Mouse (Mus musculus): ENCODE results near the gene Irf7. TPM values are rescaled to one million over a fixed set of nuclear protein-coding genes. Genes with fewer than 3 reads are reported as not detected.

Gene Irf7
- polyA plus RNA-seq, 1 experiment = 0.35 TPM

DNA sequence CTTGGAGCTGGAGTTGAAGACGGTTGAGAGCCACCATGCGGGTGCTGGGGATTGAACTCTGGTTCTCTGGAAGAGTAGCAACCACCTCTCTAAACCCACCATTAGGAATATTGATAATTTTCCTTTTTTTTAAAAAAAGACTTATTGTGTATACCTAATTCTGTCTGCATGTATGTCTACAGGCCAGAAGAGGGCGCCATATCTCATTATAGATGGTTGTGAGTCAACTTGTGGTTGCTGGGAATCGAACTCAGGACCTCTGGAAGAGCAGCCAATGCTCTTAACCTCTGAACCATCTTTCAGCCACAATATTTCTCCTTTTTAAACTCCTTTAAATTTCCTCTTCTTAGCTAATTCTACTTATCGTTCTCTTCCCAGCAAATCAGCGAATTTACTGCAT is 39.7 kb downstream of the Irf7 start:
- no peak overlapping the region for H3K4me3 ChIP-seq (ENCODE audit: insufficient read depth, poor library complexity, severe bottlenecking)
- H3K27me3 ChIP-seq (ENCODE audit: control insufficient read depth, insufficient read depth, insufficient read length) = no peaks in the 10 kb centered on the region
- no peak overlapping the region for H3ac ChIP-seq (ENCODE audit: control insufficient read depth, insufficient read length, low read depth)
- TF ChIP-seq MYOG (IDR thresholded peaks at IDR 0.05; ENCODE audit: control insufficient read depth, extremely low read depth, insufficient read length) (no peak), CTCF (IDR thresholded peaks at IDR 0.05; ENCODE audit: control insufficient read depth, insufficient read depth, insufficient read length) (no peak), USF1 (IDR thresholded peaks at IDR 0.05; ENCODE audit: low read depth) (no peak), MYOD1 (IDR thresholded peaks at IDR 0.05; ENCODE audit: control insufficient read depth, insufficient read length, low read depth) (no peak), CEBPB (IDR thresholded peaks at IDR 0.05; ENCODE audit: low read depth) (no peak), FOSL1 (IDR thresholded peaks at IDR 0.05; ENCODE audit: insufficient read depth, low read length, poor library complexity, severe bottlenecking) (no peak), MAX (IDR thresholded peaks at IDR 0.05) (no peak)
- H3K79me2 ChIP-seq (ENCODE audit: control insufficient read depth, insufficient read depth) = peaks cover 30% of the 10 kb centered on the region
- H3K36me3 ChIP-seq (ENCODE audit: control insufficient read depth, insufficient read depth) = peaks cover 3% of the 10 kb centered on the region
- peaks cover 27% of the 10 kb centered on the region for H3K79me3 ChIP-seq (ENCODE audit: low read depth)

DNA sequence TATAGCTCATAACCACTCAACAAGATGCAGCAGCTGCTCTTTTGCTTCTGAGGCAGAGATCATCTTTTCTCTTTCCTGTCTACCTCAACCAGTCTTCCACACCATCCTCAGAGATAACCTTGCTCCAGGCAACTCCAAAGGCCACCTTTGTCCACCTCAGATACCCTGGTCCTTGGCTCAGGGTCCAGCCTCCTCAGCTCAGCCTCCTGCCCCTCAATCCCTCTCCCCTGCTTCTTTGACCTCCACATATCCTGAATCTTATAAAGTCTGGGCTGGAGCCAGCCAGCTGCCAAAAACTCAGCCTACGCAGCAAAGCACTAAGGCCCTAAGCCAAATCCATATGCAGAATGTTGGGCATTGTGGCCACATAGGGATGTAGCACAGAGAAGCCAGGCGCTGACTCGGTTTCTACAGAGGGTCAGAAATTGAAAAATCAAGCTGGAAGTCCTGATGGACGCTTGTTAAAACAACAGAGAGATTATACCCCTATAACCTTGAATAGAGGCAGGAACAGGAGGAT is 43.5 kb downstream of the Irf7 start:
- TF ChIP-seq MAX (IDR thresholded peaks at IDR 0.05) (no peak), USF1 (IDR thresholded peaks at IDR 0.05; ENCODE audit: low read depth) (no peak), CEBPB (IDR thresholded peaks at IDR 0.05; ENCODE audit: low read depth) (no peak), CTCF (IDR thresholded peaks at IDR 0.05; ENCODE audit: control insufficient read depth, insufficient read depth, insufficient read length) (no peak), FOSL1 (IDR thresholded peaks at IDR 0.05; ENCODE audit: insufficient read depth, low read length, poor library complexity, severe bottlenecking) (no peak), MYOD1 (IDR thresholded peaks at IDR 0.05; ENCODE audit: control insufficient read depth, insufficient read length, low read depth) (no peak), MYOG (IDR thresholded peaks at IDR 0.05; ENCODE audit: control insufficient read depth, extremely low read depth, insufficient read length) (no peak)
- Histone ChIP-seq H3K79me3 (ENCODE audit: low read depth) (no peaks in the 10 kb centered on the region), H3ac (ENCODE audit: control insufficient read depth, insufficient read length, low read depth) (no peak overlapping the region), H3K4me3 (ENCODE audit: insufficient read depth, poor library complexity, severe bottlenecking) (no peak overlapping the region), H3K36me3 (ENCODE audit: control insufficient read depth, insufficient read depth) (no peaks in the 10 kb centered on the region), H3K27me3 (ENCODE audit: control insufficient read depth, insufficient read depth, insufficient read length) (no peaks in the 10 kb centered on the region), H3K79me2 (ENCODE audit: control insufficient read depth, insufficient read depth) (no peaks in the 10 kb centered on the region)

DNA sequence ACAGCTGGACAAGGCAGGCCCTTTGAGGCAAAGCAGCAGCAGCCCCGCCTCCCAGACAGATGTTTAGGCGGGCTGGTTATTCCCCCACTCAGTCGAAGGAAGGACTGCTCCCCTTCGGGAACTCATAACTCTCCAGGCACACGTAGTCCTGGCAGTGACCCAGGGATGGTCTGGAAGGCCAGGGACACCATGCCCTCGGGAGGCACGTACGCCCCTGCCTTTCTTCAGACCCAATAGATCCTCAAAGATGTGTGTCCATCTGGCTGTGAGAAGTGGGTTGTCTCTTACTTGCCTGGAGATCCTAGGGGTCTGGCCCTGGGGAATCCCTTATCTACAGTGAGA is 44.2 kb downstream of the Irf7 start:
- H3K4me3 ChIP-seq (ENCODE audit: insufficient read depth, poor library complexity, severe bottlenecking) = no peak overlapping the region
- H3K79me3 ChIP-seq (ENCODE audit: low read depth) = no peaks in the 10 kb centered on the region
- H3K79me2 ChIP-seq (ENCODE audit: control insufficient read depth, insufficient read depth) = no peaks in the 10 kb centered on the region
- peak overlapping the region; percentile 42 for H3ac ChIP-seq (ENCODE audit: control insufficient read depth, insufficient read length, low read depth)
- no peak for TF ChIP-seq MYOG (IDR thresholded peaks at IDR 0.05; ENCODE audit: control insufficient read depth, extremely low read depth, insufficient read length)
- no peak for TF ChIP-seq CTCF (IDR thresholded peaks at IDR 0.05; ENCODE audit: control insufficient read depth, insufficient read depth, insufficient read length)
- H3K27me3 ChIP-seq (ENCODE audit: control insufficient read depth, insufficient read depth, insufficient read length) = no peaks in the 10 kb centered on the region
- no peaks in the 10 kb centered on the region for H3K36me3 ChIP-seq (ENCODE audit: control insufficient read depth, insufficient read depth)

DNA sequence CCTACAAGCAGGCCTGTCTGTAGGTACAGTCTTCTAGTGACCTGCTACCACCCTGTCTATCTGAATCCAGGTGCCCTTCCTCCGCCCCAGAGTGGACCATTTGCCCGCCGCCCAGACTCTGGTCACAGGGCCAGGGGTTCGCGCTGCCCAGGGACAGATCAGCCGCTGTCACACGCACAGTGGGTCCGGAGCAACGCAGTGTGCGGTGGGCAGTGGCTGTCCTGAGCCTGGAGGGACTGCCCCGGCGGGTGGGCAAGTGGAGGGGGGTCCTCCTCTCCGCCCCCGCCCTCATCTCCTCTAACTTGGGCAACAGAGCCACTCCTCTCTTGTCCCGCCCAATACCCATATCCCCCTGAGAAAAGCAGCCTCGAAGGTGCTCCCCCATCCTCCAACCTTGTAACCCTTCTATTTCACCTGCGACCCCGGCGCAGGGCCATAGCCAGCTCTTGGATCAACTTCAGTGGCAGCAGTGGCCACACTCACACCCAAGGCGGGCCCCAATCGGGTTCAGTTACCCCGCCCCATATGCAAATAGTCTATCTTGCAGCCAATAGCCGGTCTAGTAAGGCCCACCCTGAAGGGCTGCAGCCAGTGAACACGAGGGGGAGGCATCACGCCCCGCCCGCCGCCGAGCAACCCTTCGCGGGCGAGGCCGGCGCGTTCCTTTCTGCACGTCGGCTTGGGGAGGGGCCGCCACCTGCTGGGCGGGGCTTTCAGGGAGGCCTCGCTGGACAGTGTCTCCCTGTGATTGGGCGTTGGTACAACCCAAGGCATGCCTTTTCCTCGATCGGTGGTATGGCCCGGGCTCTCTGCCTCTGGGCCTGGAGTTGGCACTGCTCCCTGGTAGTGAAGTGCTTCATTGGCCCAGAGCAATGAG is 44.8 kb downstream of the Irf7 start:
- TF ChIP-seq MYOD1 (IDR thresholded peaks at IDR 0.05; ENCODE audit: control insufficient read depth, insufficient read length, low read depth) (peak; percentile 41), USF1 (IDR thresholded peaks at IDR 0.05; ENCODE audit: low read depth) (no peak), MAX (IDR thresholded peaks at IDR 0.05) (peak; percentile 35)
- no peaks in the 10 kb centered on the region for H3K79me3 ChIP-seq (ENCODE audit: low read depth)
- H3K36me3 ChIP-seq (ENCODE audit: control insufficient read depth, insufficient read depth) = no peaks in the 10 kb centered on the region
- H3K4me3 ChIP-seq (ENCODE audit: insufficient read depth, poor library complexity, severe bottlenecking) = no peak overlapping the region
- no peak overlapping the region for H3ac ChIP-seq (ENCODE audit: control insufficient read depth, insufficient read length, low read depth)
- no peaks in the 10 kb centered on the region for H3K79me2 ChIP-seq (ENCODE audit: control insufficient read depth, insufficient read depth)
- no peaks in the 10 kb centered on the region for H3K27me3 ChIP-seq (ENCODE audit: control insufficient read depth, insufficient read depth, insufficient read length)

DNA sequence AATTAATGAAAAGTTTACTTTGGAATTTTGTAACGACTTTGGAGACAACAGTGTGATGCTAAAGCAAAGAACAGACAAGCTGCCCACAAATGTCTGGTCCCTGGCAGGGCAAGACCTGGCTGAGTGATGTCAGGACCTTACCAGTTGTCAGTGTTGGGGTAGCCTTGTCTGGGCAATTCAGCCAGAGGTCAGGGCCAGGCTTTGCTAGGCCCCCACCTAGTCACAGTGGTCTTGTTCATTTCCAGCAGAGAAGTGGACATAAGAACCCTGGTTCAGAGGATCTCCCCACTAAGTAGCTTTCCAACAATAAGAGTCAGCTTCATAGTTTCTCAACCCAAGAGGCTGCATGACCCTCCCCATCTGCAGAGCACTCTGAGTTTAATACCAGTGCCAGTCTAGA is 45.9 kb downstream of the Irf7 start:
- Histone ChIP-seq H3ac (ENCODE audit: control insufficient read depth, insufficient read length, low read depth) (no peak overlapping the region), H3K27me3 (ENCODE audit: control insufficient read depth, insufficient read depth, insufficient read length) (no peaks in the 10 kb centered on the region), H3K79me2 (ENCODE audit: control insufficient read depth, insufficient read depth) (no peaks in the 10 kb centered on the region), H3K4me3 (ENCODE audit: insufficient read depth, poor library complexity, severe bottlenecking) (no peak overlapping the region), H3K36me3 (ENCODE audit: control insufficient read depth, insufficient read depth) (no peaks in the 10 kb centered on the region), H3K79me3 (ENCODE audit: low read depth) (no peaks in the 10 kb centered on the region)
- TF ChIP-seq USF1 (IDR thresholded peaks at IDR 0.05; ENCODE audit: low read depth) (no peak), MYOG (IDR thresholded peaks at IDR 0.05; ENCODE audit: control insufficient read depth, extremely low read depth, insufficient read length) (no peak), CTCF (IDR thresholded peaks at IDR 0.05; ENCODE audit: control insufficient read depth, insufficient read depth, insufficient read length) (no peak), CEBPB (IDR thresholded peaks at IDR 0.05; ENCODE audit: low read depth) (no peak), MAX (IDR thresholded peaks at IDR 0.05) (no peak), MYOD1 (IDR thresholded peaks at IDR 0.05; ENCODE audit: control insufficient read depth, insufficient read length, low read depth) (no peak), FOSL1 (IDR thresholded peaks at IDR 0.05; ENCODE audit: insufficient read depth, low read length, poor library complexity, severe bottlenecking) (no peak)

DNA sequence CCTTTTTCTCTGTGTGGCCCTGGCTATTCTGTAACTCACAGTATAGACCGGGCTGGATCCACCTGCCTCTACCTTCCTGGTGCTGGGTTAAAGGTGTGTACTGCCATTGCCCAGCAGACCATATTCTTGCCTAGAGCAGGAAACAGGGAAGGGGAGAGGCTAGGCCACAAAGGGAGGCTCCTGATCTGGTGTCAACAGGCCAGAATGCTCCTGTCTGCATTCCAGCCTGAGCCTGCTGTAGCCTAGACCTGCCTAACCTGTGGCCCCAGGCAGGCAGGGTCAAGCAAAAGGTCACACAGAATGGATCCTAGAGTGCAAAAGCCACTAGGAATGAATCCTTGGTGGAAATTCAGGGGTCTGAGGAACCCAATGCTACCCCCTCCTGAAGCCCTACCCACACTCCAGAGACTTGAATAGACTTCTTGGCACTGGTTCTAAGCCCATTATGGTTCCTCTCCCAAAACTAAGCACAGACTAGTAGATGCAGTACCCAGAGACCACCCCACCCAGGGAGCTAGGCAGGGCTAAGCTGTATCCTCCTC is 46.7 kb downstream of the Irf7 start:
- no peaks in the 10 kb centered on the region for H3K79me2 ChIP-seq (ENCODE audit: control insufficient read depth, insufficient read depth)
- H3K4me3 ChIP-seq (ENCODE audit: insufficient read depth, poor library complexity, severe bottlenecking) = no peak overlapping the region
- H3K27me3 ChIP-seq (ENCODE audit: control insufficient read depth, insufficient read depth, insufficient read length) = no peaks in the 10 kb centered on the region
- no peak overlapping the region for H3ac ChIP-seq (ENCODE audit: control insufficient read depth, insufficient read length, low read depth)
- no peaks in the 10 kb centered on the region for H3K79me3 ChIP-seq (ENCODE audit: low read depth)
- H3K36me3 ChIP-seq (ENCODE audit: control insufficient read depth, insufficient read depth) = no peaks in the 10 kb centered on the region
- TF ChIP-seq CTCF (IDR thresholded peaks at IDR 0.05; ENCODE audit: control insufficient read depth, insufficient read depth, insufficient read length) = no peak
- no peak for TF ChIP-seq MYOD1 (IDR thresholded peaks at IDR 0.05; ENCODE audit: control insufficient read depth, insufficient read length, low read depth)
